ENCODE assay signal across 8 mouse cellular contexts in the genomic region with DNA sequence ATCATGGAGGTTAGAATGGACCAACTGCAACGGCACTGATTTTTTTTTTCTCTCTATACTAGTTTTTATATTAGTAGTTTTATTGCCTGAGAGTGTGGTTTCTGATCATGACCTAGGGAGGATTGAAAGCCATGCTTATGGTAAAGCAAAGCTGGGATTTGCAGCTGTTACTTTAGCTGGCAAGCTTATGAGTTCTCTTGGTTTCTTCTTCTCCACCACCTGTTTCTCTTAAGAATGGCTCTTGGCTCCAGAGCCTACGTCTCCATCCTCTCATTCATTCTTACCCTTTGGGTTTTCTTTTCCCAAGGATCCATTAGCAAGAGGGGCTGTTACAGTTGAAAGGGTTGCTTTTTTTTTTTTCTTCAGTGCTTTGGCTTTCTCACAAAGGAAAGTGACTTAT. TPM values are rescaled to one million over a fixed set of nuclear protein-coding genes. Genes with fewer than 3 reads are reported as not detected.
DNase-seq lines count a peak whose midpoint lies in the region; ATAC-seq and TF ChIP-seq lines count a peak whose summit lies in the region.

No protein-coding gene starts in this region.

- H3K27ac ChIP-seq in ES-Bruce4 (ENCODE audit: insufficient read depth, low read length): no peak overlapping the region
- H3K27ac ChIP-seq in hindbrain, embryonic 10.5 days: no peak overlapping the region
- no peak overlapping the region for H3K27ac ChIP-seq in liver, postnatal 0 days (ENCODE audit: low read depth)

- peak overlapping the region; percentile 72 for H3K4me2 ChIP-seq in liver, postnatal 0 days (ENCODE audit: low read depth, low read length)

- H3K9ac ChIP-seq in ES-Bruce4 (ENCODE audit: low read depth, poor library complexity, severe bottlenecking): peak overlapping the region; percentile 98; the same call in 1 of the 2 replicates
- H3K9ac ChIP-seq in liver, postnatal 0 days (replicated peaks): no peak overlapping the region

- H3K27me3 ChIP-seq in ES-Bruce4 (ENCODE audit: control insufficient read depth, insufficient read depth, low read length, poor library complexity, severe bottlenecking): no peaks in the 10 kb centered on the region
- no peaks in the 10 kb centered on the region for H3K27me3 ChIP-seq in hindbrain, embryonic 10.5 days (ENCODE audit: insufficient read depth, poor library complexity, severe bottlenecking)
- H3K27me3 ChIP-seq in liver, postnatal 0 days (ENCODE audit: insufficient read depth, low read length): no peaks in the 10 kb centered on the region

- H3K4me1 ChIP-seq in ES-Bruce4 (ENCODE audit: control insufficient read depth, insufficient read depth, low read length): peaks cover 2% of the 10 kb centered on the region
- H3K4me1 ChIP-seq in hindbrain, embryonic 10.5 days (replicated peaks): peaks cover 25% of the 10 kb centered on the region
- H3K4me1 ChIP-seq in liver, postnatal 0 days (ENCODE audit: insufficient read depth): peaks cover 35% of the 10 kb centered on the region
- peaks cover 14% of the 10 kb centered on the region for H3K4me1 ChIP-seq in lung, adult 2 months (ENCODE audit: control insufficient read depth, insufficient read depth, low read length)

- no peak overlapping the region for H3K4me3 ChIP-seq in ES-Bruce4 (ENCODE audit: low read depth, low read length)
- peak overlapping the region; percentile 99 for H3K4me3 ChIP-seq in hindbrain, embryonic 10.5 days
- H3K4me3 ChIP-seq in liver, postnatal 0 days (ENCODE audit: low read depth, low read length): peak overlapping the region; percentile 82
- H3K4me3 ChIP-seq in lung, adult 2 months (replicated peaks; ENCODE audit: extremely low read depth, low read depth, low read length): no peak overlapping the region

- no peak for ATAC-seq in liver, postnatal 0 days

- peaks cover 8% of the 10 kb centered on the region for H3K36me3 ChIP-seq in ES-Bruce4 (ENCODE audit: control insufficient read depth, insufficient read depth, low read length, poor library complexity, severe bottlenecking)
- peaks cover 19% of the 10 kb centered on the region for H3K36me3 ChIP-seq in hindbrain, embryonic 10.5 days
- H3K36me3 ChIP-seq in liver, postnatal 0 days (replicated peaks; ENCODE audit: insufficient read depth, low read length): no peaks in the 10 kb centered on the region; the same call in 1 of the 2 replicates

- WGBS in hindbrain, embryonic 10.5 days: 57% methylated on average over 2 of the region's 2 CpGs
- WGBS in liver, postnatal 0 days (ENCODE audit: insufficient replicate concordance): 67% methylated on average over 2 of the region's 2 CpGs
- 46% methylated on average over 2 of the region's 2 CpGs for WGBS in lung, adult 2 months

- no peak for TF ChIP-seq CTCF in ES-Bruce4 (IDR thresholded peaks at IDR 0.05; ENCODE audit: low read depth, low read length)
- no peak for TF ChIP-seq CTCF in liver, postnatal 0 days (IDR thresholded peaks at IDR 0.05; ENCODE audit: low read depth)
- TF ChIP-seq CTCF in lung, adult 2 months (IDR thresholded peaks at IDR 0.05; ENCODE audit: insufficient read depth, low read length): no peak

- no peaks in the 10 kb centered on the region for H3K9me3 ChIP-seq in ES-Bruce4 (replicated peaks; ENCODE audit: control insufficient read depth, insufficient read depth, low read length, poor library complexity, severe bottlenecking)
- H3K9me3 ChIP-seq in hindbrain, embryonic 10.5 days: no peaks in the 10 kb centered on the region
- H3K9me3 ChIP-seq in liver, postnatal 0 days (ENCODE audit: low read length): no peaks in the 10 kb centered on the region

- no peak for TF ChIP-seq POLR2A in ES-Bruce4 (IDR thresholded peaks at IDR 0.05; ENCODE audit: insufficient read depth, low read length)
- no peak for TF ChIP-seq POLR2A in lung, adult 2 months (IDR thresholded peaks at IDR 0.05; ENCODE audit: borderline replicate concordance, extremely low read depth, low read depth, low read length)

- peak; percentile 5 for DNase-seq in heart, adult 11 months
- DNase-seq in heart, postnatal 4 days: no peak
- no peak for DNase-seq in hindbrain, embryonic 10.5 days (ENCODE audit: low spot score)
- no peak for DNase-seq in liver, postnatal 0 days
- no peak for DNase-seq in MN1 (ENCODE audit: low spot score)
- no peak for DNase-seq in cerebellum, postnatal 36 days
- DNase-seq in lung, adult 2 months: no peak

- TF ChIP-seq EP300 in ES-Bruce4 (IDR thresholded peaks at IDR 0.05; ENCODE audit: insufficient read depth, low read depth, low read length): no peak
- no peak for TF ChIP-seq EP300 in liver, postnatal 0 days (IDR thresholded peaks at IDR 0.05; ENCODE audit: low read depth)

RNA-seq across cellular contexts. Expression of gene Celf1, which starts 1.6 kb away (rescaled TPM):
- total RNA-seq in heart, postnatal 4 days (2021): 100 to 1,000 TPM; 135 to 145 TPM
- 182 and 183 TPM in 2 replicates for polyA plus RNA-seq in ES-Bruce4 (2011; ENCODE audit: insufficient read depth, insufficient read length, low read depth, missing spikeins)
- polyA plus RNA-seq in hindbrain, embryonic 10.5 days (2016; fragmentation: Nextera tagmentation; extraction: Ambion mirVana): 129 and 141 TPM in 2 replicates
- polyA plus RNA-seq in liver, postnatal 0 days (2015; fragmentation: Nextera tagmentation; extraction: Ambion mirVana): 26.0 and 29.4 TPM in 2 replicates
- polyA plus RNA-seq in lung, adult 2 months (2012; rRNA removed): 31.1 and 36.2 TPM in 2 replicates

RNA-seq across cellular contexts. Expression of gene Ndufs3, which starts 37.1 kb away (rescaled TPM):
- 100 to 1,000 TPM; 538 to 543 TPM for total RNA-seq in heart, postnatal 4 days (2021)
- 86.9 and 90.1 TPM in 2 replicates for polyA plus RNA-seq in ES-Bruce4 (2011; ENCODE audit: insufficient read depth, insufficient read length, low read depth, missing spikeins)
- polyA plus RNA-seq in hindbrain, embryonic 10.5 days (2016; fragmentation: Nextera tagmentation; extraction: Ambion mirVana): 189 and 220 TPM in 2 replicates
- 196 and 199 TPM in 2 replicates for polyA plus RNA-seq in liver, postnatal 0 days (2015; fragmentation: Nextera tagmentation; extraction: Ambion mirVana)
- polyA plus RNA-seq in lung, adult 2 months (2012; rRNA removed): 70.9 and 115 TPM in 2 replicates

RNA-seq across cellular contexts. Expression of gene Kbtbd4, which starts 37.2 kb away (rescaled TPM):
- total RNA-seq in heart, postnatal 4 days (2021): 10 to 100 TPM; 18.2 to 18.8 TPM
- polyA plus RNA-seq in ES-Bruce4 (2011; ENCODE audit: insufficient read depth, insufficient read length, low read depth, missing spikeins): 20.7 and 24.0 TPM in 2 replicates
- 55.9 and 56.8 TPM in 2 replicates for polyA plus RNA-seq in hindbrain, embryonic 10.5 days (2016; fragmentation: Nextera tagmentation; extraction: Ambion mirVana)
- 8.7 and 9.8 TPM in 2 replicates for polyA plus RNA-seq in liver, postnatal 0 days (2015; fragmentation: Nextera tagmentation; extraction: Ambion mirVana)
- polyA plus RNA-seq in lung, adult 2 months (2012; rRNA removed): 10.4 and 15.6 TPM in 2 replicates

RNA-seq across cellular contexts. Expression of gene C1qtnf4, which starts 56.1 kb away (rescaled TPM):
- 1 to 10 TPM; 7.4 to 7.8 TPM for total RNA-seq in heart, postnatal 4 days (2021)
- polyA plus RNA-seq in ES-Bruce4 (2011; ENCODE audit: insufficient read depth, insufficient read length, low read depth, missing spikeins): 0.94 and 2.1 TPM in 2 replicates
- polyA plus RNA-seq in hindbrain, embryonic 10.5 days (2016; fragmentation: Nextera tagmentation; extraction: Ambion mirVana): 2.4 and 9.6 TPM in 2 replicates
- polyA plus RNA-seq in liver, postnatal 0 days (2015; fragmentation: Nextera tagmentation; extraction: Ambion mirVana): 2.9 and 3.1 TPM in 2 replicates
- 4.9 and 6.6 TPM in 2 replicates for polyA plus RNA-seq in lung, adult 2 months (2012; rRNA removed)

Comparison
In these comparisons a context has a peak if more than half of its experiments do, and no peak if none do; other contexts are left out.
1. H3K4me3 ChIP-seq: peak in hindbrain, embryonic 10.5 days (single experiment) and liver, postnatal 0 days (single experiment); none in ES-Bruce4 (single experiment) and lung, adult 2 months (single experiment).